Mouse (Mus musculus) lung, embryonic 14.5 days (tissue): ENCODE data around the gene Castor2. TPM values are rescaled to one million over a fixed set of nuclear protein-coding genes. Genes with fewer than 3 reads are reported as not detected.

Source experiments
- ATAC-seq: fragments of 200-750 bp; cut with Nextera tagmentation; 2 replicates; pipeline ENCODE4 v1.8.0; 2017; ENCODE audit warnings: mild to moderate bottlenecking, moderate TSS enrichment, moderate library complexity; ENCODE audit not compliant: insufficient read depth
- DNase-seq: peaks from one replicate; pipeline ENCODE4 v3.0.0-alpha.2; 2015
- H3K27ac ChIP-seq: fragments of 300-500 bp; sonication (generic); 2 replicates; pipeline ENCODE4 v1.5.1; 2014; ENCODE audit warnings: low read depth, mild to moderate bottlenecking, moderate library complexity
- H3K27me3 ChIP-seq: fragments of 300-500 bp; sonication (generic); 2 replicates; pipeline ENCODE4 v1.6.1; 2014; ENCODE audit warnings: low read length, control low read depth; ENCODE audit not compliant: insufficient read depth
- H3K36me3 ChIP-seq: fragments of 300-500 bp; sonication (generic); 2 replicates; pipeline ENCODE4 v1.6.1; 2014; ENCODE audit warnings: control low read depth; ENCODE audit not compliant: insufficient read depth
- H3K4me1 ChIP-seq: fragments of 300-500 bp; sonication (generic); 2 replicates; pipeline ENCODE4 v1.6.1; 2014; ENCODE audit warnings: antibody characterized with exemption, control low read depth; ENCODE audit not compliant: insufficient read depth
- H3K4me2 ChIP-seq: fragments of 300-500 bp; sonication (generic); 2 replicates; pipeline ENCODE4 v1.6.1; 2014; ENCODE audit warnings: mild to moderate bottlenecking
- H3K4me3 ChIP-seq: fragments of 300-500 bp; sonication (generic); 2 replicates; pipeline ENCODE4 v1.5.1; 2014; ENCODE audit warnings: low read depth, low read length
- H3K9ac ChIP-seq: fragments of 300-500 bp; sonication (generic); 2 replicates; pipeline ENCODE4 v1.6.1; 2014
- H3K9me3 ChIP-seq: fragments of 300-500 bp; sonication (generic); 2 replicates; pipeline ENCODE4 v1.6.1; 2016; ENCODE audit warnings: low read depth, low read length, control low read depth
- CTCF ChIP-seq: IDR thresholded peaks from 2 replicates; pipeline ENCODE4 v1.5.1; 2016; ENCODE audit warnings: antibody characterized with exemption, low read depth
- WGBS: fragments of 180-500 bp; shearing (Covaris S2); extraction: QIAGEN DNeasy Blood & Tissue Kit; methylation state at CpG from one replicate; pipeline ENCODE4 v1.1.7; 2014; 5-methylcytosine and 5-hydroxymethylcytosine counted together
- polyA plus RNA-seq: library from polyadenylated mRNA; unstranded; fragments of >200 nt; fragmentation: Nextera tagmentation; extraction: Ambion mirVana; gene quantifications from 2 replicates; pipeline ENCODE4 v1.2.1, GENCODE M21; 2014

The Castor2 gene
- 3.7 and 4.9 TPM in 2 replicates for polyA plus RNA-seq

DNA sequence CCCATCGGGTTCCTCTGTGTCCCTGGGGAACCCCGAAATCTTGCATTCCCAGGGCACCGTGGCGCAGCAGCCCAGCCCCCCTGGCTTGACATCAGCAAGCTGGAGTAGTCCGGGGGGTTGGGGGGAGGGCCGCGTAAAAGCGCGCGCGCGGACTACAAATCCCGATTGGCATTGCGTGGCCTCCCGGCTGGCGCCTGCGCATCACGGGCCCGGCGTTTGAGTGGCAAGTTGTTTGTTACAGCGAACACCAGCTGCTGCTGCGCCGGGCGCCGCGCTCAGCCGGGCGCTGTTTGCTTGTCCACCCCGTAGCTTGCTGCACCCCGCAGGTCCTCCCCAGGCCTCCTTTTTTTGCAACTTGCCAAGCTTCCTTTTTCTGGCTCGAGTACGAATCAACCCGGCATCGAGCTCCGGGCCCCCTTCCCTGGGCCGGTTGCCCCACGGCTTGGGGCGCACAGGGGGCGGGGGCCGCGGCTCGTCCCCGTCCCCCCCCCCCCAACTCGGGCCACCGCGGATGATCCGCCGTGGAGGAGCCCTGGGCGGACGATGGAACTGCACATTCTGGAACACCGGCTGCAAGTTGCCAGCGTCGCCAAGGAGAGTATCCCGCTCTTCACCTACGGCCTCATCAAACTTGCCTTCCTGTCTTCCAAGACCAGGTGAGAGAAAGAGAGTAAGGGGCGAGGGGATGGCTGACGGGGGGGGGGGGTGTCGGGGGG lies at the start of gene Castor2:
Gene Castor2 (plus strand): TSS at position 216 of the 716 bp plus-strand sequence.
- peak; percentile 94 for ATAC-seq
- Histone ChIP-seq H3K27me3 (no peaks in the 10 kb centered on the region), H3K4me3 (peak within 1 kb of the TSS; percentile 64), H3K9me3 (no peaks in the 10 kb centered on the region), H3K4me2 (peak within 1 kb of the TSS; percentile 95), H3K4me1 (no peaks in the 10 kb centered on the region; the same call in 1 of the 2 replicates), H3K9ac (peak within 1 kb of the TSS; percentile 62), H3K27ac (0 out of 2 replicates have a peak within 1 kb of the TSS, but pooled peaks have one; percentile 40), H3K36me3 (no peaks in the 10 kb centered on the region)
- under 1% methylated on average over 55 of the region's 58 CpGs for WGBS
- peak; percentile 97 for DNase-seq
- TF ChIP-seq CTCF: no peak

DNA sequence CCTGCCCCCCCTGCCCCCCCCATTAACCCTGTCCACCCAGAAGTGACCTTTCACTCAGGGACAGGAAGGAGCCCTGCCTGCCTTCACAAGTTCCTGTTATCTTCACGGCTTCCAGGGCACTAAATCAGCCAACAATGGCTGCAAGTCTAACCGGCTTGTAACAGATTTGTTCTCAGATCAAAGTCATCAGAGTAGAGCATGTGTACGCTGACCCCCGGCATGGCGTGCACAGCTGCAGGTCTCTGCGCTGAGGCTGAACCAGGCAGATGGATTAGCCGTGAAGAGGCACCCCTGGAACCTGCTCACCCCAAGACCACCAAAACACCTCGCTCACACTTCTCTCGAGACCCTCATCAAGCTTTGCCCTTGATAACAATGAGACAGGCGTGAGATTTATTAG lies 48.8 kb upstream of the Castor2 start:
- Histone ChIP-seq H3K4me2 (no peak overlapping the region), H3K9ac (no peak overlapping the region), H3K27me3 (no peaks in the 10 kb centered on the region), H3K36me3 (no peaks in the 10 kb centered on the region), H3K4me3 (no peak overlapping the region), H3K9me3 (no peaks in the 10 kb centered on the region), H3K4me1 (no peaks in the 10 kb centered on the region), H3K27ac (no peak overlapping the region)
- TF ChIP-seq CTCF: no peak
- 12% methylated on average over 10 of the region's 10 CpGs for WGBS
- DNase-seq (no peak), ATAC-seq (no peak)

DNA sequence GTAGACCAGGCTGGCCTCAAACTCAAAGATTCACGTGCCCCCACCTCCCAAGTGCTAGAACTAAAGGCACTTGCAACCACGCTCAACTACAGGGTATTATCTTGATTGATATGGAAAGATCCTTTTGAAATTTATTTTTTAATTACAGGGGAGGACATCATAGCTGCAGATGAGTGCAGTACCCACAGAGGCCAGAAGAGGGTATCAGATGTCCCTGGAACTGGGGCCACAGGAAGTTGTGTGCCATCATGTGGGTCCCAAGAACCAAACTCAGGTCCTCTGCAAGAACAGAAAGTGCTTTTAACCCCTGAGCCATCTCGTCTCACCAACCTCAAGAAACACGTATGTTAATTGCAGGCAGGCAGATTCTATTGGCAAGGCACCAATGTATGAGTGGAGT lies 46.9 kb upstream of the Castor2 start:
- Histone ChIP-seq H3K27me3 (no peaks in the 10 kb centered on the region), H3K4me2 (no peak overlapping the region), H3K36me3 (no peaks in the 10 kb centered on the region), H3K9me3 (no peaks in the 10 kb centered on the region), H3K9ac (no peak overlapping the region), H3K4me1 (no peaks in the 10 kb centered on the region), H3K4me3 (no peak overlapping the region), H3K27ac (no peak overlapping the region)
- DNase-seq (no peak), ATAC-seq (no peak)
- TF ChIP-seq CTCF: peak; percentile 42
- WGBS: 77% methylated on average over 4 of the region's 4 CpGs

DNA sequence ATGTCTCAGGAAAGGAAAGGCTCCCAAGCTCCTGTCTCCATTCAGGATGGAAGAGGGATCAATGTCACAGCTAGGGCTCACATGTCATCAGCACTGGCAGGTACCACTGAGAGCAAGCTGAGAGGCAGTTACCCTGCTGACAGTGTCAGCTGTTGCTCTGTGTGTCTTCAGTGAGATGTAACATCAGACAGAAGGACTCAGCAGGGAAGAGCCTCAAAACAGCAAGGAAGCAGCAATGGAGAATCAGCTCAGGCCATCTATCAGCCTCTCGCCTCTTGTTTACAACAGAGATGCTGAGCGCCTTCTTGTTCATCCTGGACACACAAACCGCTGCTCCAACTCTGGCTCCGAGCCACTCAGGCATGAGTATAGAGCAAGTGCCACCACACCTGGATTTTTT lies 45.0 kb upstream of the Castor2 start:
- H3K27me3 ChIP-seq: no peaks in the 10 kb centered on the region
- no peak for TF ChIP-seq CTCF
- 70% methylated on average over 4 of the region's 4 CpGs for WGBS
- H3K9ac ChIP-seq: no peak overlapping the region
- DNase-seq (no peak), ATAC-seq (no peak)
- no peaks in the 10 kb centered on the region for H3K36me3 ChIP-seq
- H3K4me3 ChIP-seq: no peak overlapping the region
- H3K4me2 ChIP-seq: no peak overlapping the region
- no peaks in the 10 kb centered on the region for H3K9me3 ChIP-seq
- H3K27ac ChIP-seq: no peak overlapping the region
- no peaks in the 10 kb centered on the region for H3K4me1 ChIP-seq

DNA sequence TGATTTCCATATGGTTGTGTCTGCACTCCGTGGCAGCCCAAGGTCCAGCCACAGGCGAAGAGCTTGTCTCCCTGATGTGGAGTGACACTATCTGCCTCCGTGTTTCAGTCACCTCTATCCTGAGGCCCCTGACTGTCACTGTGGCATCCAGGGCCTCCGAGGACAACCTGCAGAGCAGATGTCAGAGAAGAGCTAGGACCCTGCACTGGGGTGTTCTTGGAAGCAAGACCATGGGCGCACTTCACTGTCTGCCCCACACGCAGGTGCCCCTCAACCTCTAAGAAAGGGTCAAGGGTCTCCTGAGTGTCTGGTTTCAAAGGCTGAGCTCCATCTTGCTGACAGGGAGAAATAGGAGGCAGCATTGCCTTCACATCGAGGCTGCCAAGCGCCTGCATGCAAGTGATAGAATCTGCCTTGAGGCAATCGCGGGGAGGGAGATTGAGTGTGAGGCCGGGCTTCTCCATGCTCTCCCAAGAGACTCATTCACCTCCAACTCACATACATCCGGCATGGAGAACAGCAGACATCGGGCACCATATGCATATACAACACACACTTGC lies 40.6 kb upstream of the Castor2 start:
- Histone ChIP-seq H3K36me3 (no peaks in the 10 kb centered on the region), H3K27me3 (no peaks in the 10 kb centered on the region), H3K4me3 (no peak overlapping the region), H3K27ac (no peak overlapping the region), H3K4me1 (no peaks in the 10 kb centered on the region), H3K9me3 (no peaks in the 10 kb centered on the region), H3K9ac (no peak overlapping the region), H3K4me2 (no peak overlapping the region)
- no peak for ATAC-seq
- no peak for DNase-seq
- 16% methylated on average over 13 of the region's 13 CpGs for WGBS
- no peak for TF ChIP-seq CTCF

DNA sequence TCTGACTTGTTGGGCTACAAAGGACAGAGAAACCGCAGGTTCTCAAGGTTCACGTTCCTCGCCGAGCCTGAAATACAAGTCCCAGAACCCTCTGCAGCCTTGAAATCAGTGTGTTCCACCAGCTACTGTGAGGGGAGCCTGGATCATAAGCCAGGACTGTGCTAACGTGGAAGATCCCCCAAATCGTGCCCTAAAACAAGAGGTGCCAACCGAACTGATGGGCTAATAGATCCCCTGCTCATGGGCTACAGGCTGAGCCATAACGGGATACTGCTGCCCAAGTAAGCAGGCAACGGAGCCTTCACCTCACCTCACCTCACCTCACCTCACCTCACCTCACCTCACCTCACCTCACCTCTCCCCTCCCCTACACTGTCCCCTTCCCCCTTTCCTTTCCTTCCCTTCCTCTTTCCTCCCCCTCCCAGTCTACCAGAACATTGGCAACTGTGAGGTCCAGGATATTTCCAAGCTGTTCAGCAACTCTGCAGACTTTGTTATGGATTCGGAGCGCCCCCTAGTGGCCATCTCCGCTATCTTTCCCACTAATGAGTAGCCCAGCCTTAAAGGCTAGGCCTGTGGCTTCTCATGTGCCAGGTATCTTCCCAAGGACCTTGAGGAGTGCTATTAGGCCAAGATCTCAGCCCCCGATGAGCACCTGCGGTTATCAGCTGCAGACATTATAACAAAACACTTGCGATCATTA lies 36.0 kb upstream of the Castor2 start:
- H3K4me3 ChIP-seq: no peak overlapping the region
- DNase-seq: peak; percentile 97
- 40% methylated on average over 15 of the region's 15 CpGs for WGBS
- peak; percentile 86 for ATAC-seq
- no peak overlapping the region for H3K4me2 ChIP-seq
- peak; percentile 94 for TF ChIP-seq CTCF
- H3K27me3 ChIP-seq: no peaks in the 10 kb centered on the region
- H3K36me3 ChIP-seq: no peaks in the 10 kb centered on the region
- H3K9ac ChIP-seq: no peak overlapping the region
- H3K9me3 ChIP-seq: no peaks in the 10 kb centered on the region
- no peaks in the 10 kb centered on the region for H3K4me1 ChIP-seq
- no peak overlapping the region for H3K27ac ChIP-seq

DNA sequence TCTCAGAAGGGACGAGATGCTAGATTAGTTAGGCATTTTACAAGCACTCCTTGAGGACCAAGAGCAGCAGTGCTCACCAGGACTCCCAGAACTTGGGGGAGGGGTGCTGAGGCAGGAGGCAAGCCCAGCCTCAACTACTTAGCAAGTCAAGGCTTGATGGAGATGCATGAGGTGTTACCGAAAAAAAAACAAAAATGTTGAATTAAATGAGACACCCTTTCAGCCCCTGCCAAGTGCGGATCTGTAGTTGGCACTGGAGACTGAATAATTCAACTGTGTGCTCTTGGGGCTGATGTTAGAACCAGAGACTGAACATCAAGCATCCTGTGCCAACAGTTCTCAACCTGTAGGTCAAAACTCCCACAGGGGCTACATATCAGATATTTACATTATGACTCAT lies 33.2 kb upstream of the Castor2 start:
- DNase-seq: peak; percentile 71
- no peak overlapping the region for H3K9ac ChIP-seq
- H3K27me3 ChIP-seq: no peaks in the 10 kb centered on the region
- no peak for TF ChIP-seq CTCF
- H3K27ac ChIP-seq: no peak overlapping the region
- ATAC-seq: peak; percentile 18; the same call in 1 of the 2 replicates
- no peak overlapping the region for H3K4me3 ChIP-seq
- no peaks in the 10 kb centered on the region for H3K36me3 ChIP-seq
- peaks cover 3% of the 10 kb centered on the region; the same call in 1 of the 2 replicates for H3K9me3 ChIP-seq
- no peaks in the 10 kb centered on the region for H3K4me1 ChIP-seq
- 30% methylated on average over 3 of the region's 3 CpGs for WGBS
- no peak overlapping the region for H3K4me2 ChIP-seq
